Mouse (Mus musculus) liver, adult (tissue): Measurements from ENCODE around the gene Ppp1r1a.

Source experiments
- GATA4 ChIP-seq: IDR thresholded peaks from 2 replicates; pipeline ENCODE4 v1.6.1; 2014; ENCODE audit warnings: mild to moderate bottlenecking, low read length; ENCODE audit not compliant: insufficient replicate concordance

Gene Ppp1r1a

DNA sequence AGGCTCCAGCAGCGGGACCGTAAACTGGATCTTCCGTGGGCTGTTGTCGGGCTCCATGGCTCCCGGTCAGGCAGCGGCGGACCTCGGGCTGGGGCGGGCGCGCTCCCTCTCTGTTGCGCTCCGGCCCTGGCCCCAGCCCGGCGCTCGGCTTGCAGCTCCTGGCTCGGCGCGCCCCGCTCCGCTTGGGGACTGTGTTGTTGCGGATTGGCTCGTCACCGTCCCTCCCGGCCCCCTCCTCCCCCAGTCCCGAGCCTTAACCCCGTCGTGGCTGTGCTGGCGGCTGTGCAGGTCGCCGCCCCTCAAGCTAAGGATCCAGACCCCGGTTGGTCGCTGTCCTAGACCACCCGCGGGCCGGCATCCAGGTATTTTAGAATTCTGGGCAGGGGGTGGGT lies at the start of gene Ppp1r1a:
TSS of gene Ppp1r1a (minus strand) at position 182 of the 392 bp plus-strand sequence.
- TF ChIP-seq GATA4: no peak

GRCm38 (mm10) chr15:103585876-103586275 lies 48.1 kb upstream of the Ppp1r1a start:
- no peak for TF ChIP-seq GATA4

- TF ChIP-seq GATA4: no peak
These were observed 27.2 kb upstream of the Ppp1r1a start, which contains the start of gene Glycam1 for GRCm38 (mm10) chr15:103564981-103565380. Gene Glycam1 (minus strand): TSS chr15:103565081.

- TF ChIP-seq GATA4: no peak
These were observed 14.4 kb upstream of the Ppp1r1a start for GRCm38 (mm10) chr15:103552096-103552690.

DNA sequence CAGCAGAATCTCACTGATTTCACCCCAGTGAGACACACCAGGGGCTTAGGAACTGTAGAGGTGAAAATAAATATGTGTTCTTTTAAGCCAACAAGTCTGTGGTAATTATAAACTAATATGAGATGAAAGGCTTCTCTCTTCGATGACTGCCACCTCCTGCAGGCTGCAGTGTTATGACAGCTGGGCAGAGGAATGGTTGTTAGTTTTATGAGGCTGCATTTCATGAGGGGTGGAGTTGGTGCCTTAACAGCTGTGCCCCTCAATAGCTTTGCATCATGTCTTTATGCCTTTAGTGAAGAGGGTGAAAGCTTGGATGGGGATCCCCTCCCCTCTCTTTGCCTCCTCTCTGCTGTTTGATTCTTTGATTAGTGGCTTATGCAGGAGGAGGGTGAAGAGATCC lies 13.2 kb upstream of the Ppp1r1a start:
- TF ChIP-seq GATA4: no peak

- no peak for TF ChIP-seq GATA4
These were observed 11.7 kb upstream of the Ppp1r1a start for GRCm38 (mm10) chr15:103549475-103549874.

DNA sequence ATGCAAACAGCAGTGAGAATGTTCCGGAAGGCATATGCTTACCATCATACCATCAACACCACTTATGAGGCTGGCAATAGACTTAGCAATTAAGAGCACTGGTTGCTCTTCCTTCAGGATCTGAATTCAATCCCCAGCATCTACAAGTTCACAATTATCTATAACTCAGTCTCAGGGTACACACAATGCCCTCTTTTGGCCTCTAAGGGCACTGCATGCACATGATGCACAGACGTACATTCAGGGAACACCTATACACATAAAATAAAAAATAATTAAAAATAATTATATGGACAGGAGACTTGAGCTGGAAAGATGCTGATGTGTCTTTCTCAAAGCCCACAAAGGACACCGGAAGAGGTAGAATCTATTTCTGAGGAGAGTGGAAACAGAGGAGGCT lies 10.2 kb upstream of the Ppp1r1a start:
- no peak for TF ChIP-seq GATA4

- TF ChIP-seq GATA4: no peak
These were observed 4.7 kb upstream of the Ppp1r1a start for GRCm38 (mm10) chr15:103542526-103542925.

DNA sequence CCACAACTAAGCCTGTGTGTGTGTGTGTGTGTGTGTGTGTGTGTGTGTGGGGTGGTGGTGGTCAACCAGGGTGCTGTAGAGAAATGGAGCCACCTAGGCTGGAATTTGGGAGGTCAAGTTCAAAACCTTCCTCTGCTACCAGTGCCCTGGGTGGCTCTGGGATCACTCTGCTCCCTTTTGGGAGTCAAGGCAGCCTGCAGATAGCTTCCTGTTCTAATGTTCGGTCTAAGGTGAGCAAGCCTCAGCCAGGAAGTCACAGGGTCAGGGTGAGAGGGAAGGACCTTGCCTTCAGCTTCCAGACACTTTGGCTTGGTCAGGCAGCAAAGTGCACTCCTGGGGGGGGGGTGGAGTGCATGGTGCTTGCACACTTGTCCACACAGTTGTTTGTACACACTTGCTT lies 2.8 kb upstream of the Ppp1r1a start:
- TF ChIP-seq GATA4: no peak

DNA sequence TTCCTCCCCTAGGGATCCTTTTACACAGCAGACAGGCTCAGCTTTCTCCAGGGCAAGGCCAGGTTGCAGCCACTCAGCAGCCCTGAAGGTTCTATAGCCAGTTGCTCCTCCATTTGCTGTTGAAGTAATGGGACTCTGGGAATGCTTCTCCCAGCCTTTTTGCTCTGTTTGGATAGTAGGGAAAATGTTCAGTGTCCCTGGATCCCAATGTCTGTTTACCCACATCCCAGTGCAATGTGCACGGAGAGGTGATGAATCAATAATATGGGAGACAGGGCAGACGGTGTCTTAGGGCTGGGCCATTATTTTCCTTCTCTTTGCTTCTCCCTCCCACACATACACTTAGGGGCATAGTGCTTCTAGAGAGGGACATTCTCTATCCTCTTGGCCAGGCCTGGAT lies 1.5 kb upstream of the Ppp1r1a start:
- no peak for TF ChIP-seq GATA4

- TF ChIP-seq GATA4: no peak
These were observed 587 bp downstream of the Ppp1r1a start for GRCm38 (mm10) chr15:103537011-103537821.

- TF ChIP-seq GATA4: no peak
These were observed 1.3 kb downstream of the Ppp1r1a start for GRCm38 (mm10) chr15:103536456-103536855.

GRCm38 (mm10) chr15:103535786-103536185 lies 2.0 kb downstream of the Ppp1r1a start:
- no peak for TF ChIP-seq GATA4

DNA sequence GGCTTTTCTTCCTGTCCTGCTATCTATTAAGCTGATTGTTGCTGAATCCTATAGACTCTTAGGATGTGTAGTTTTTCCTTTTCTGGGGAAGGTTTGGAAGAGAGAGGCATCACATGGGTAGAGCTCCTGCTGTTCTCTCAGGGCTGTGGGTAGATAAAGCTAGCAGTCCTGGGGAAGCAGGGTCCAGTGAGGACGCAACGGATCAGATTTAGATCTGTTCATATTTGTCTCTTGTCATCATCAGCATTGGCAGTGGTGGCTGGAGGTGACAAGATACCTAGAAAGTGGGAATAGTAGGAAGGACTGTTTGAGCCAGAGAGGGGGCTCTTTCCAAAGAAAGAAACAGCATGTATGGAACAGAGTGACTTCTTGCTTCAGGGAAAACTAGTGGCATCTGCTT lies 2.8 kb downstream of the Ppp1r1a start:
- no peak for TF ChIP-seq GATA4

GRCm38 (mm10) chr15:103534054-103534620 lies 3.7 kb downstream of the Ppp1r1a start:
- TF ChIP-seq GATA4: no peak

- no peak for TF ChIP-seq GATA4
These were observed 7.4 kb downstream of the Ppp1r1a start for GRCm38 (mm10) chr15:103530372-103530771.
